Mouse (Mus musculus): ENCODE measurements around the gene Gpn1. TPM values are rescaled to one million over a fixed set of nuclear protein-coding genes. Genes with fewer than 3 reads are reported as not detected.
"Not testable (repeated sequence)": the region's sequence is repeated elsewhere in the genome, so short reads cannot be mapped to it uniquely, and the experiment has no call there.

Gpn1 gene
- polyA plus RNA-seq, 1 experiment from 2014 or later, result 74.0 TPM

GRCm38 (mm10) chr5:31489116-31489769 is 5.3 kb upstream of the Gpn1 start:
- H3K4me3 ChIP-seq, result no peak overlapping the region
- no peak overlapping the region for H3K9ac ChIP-seq
- no peak overlapping the region for H3K27ac ChIP-seq
- H3K9me3 ChIP-seq, result 0 out of 2 replicates have a peak, but pooled peaks cover 3% of the 10 kb centered on the region
- no peak for ATAC-seq (ENCODE audit: low FRiP score)
- H3K27me3 ChIP-seq, result no peaks in the 10 kb centered on the region
- peaks cover 14% of the 10 kb centered on the region for H3K36me3 ChIP-seq
- peaks cover 3% of the 10 kb centered on the region; the same call in 1 of the 2 replicates for H3K4me1 ChIP-seq (replicated peaks)
- no peak overlapping the region for H3K4me2 ChIP-seq
- 74% methylated on average over 7 of the region's 7 CpGs for WGBS

GRCm38 (mm10) chr5:31492031-31492430 is 2.5 kb upstream of the Gpn1 start:
- Histone ChIP-seq H3K9ac (no peak overlapping the region), H3K27me3 (no peaks in the 10 kb centered on the region), H3K36me3 (peaks cover 8% of the 10 kb centered on the region), H3K27ac (no peak overlapping the region), H3K4me1 (replicated peaks) (peaks cover 14% of the 10 kb centered on the region), H3K4me2 (no peak overlapping the region), H3K9me3 (0 out of 2 replicates have a peak, but pooled peaks cover 3% of the 10 kb centered on the region), H3K4me3 (no peak overlapping the region)
- ATAC-seq (ENCODE audit: low FRiP score), result no peak
- 68% methylated on average over 1 of the region's 1 CpGs for WGBS

GRCm38 (mm10) chr5:31504843-31505242 is 10.3 kb downstream of the Gpn1 start:
- Histone ChIP-seq H3K27me3 (no peaks in the 10 kb centered on the region), H3K4me2 (no peak overlapping the region), H3K4me3 (no peak overlapping the region), H3K36me3 (peaks cover 92% of the 10 kb centered on the region), H3K9me3 (no peaks in the 10 kb centered on the region), H3K4me1 (replicated peaks) (no peaks in the 10 kb centered on the region), H3K27ac (no peak overlapping the region), H3K9ac (no peak overlapping the region)
- ATAC-seq (ENCODE audit: low FRiP score), result no peak
- WGBS, result 96% methylated on average over 10 of the region's 10 CpGs

- no peak for ATAC-seq (ENCODE audit: low FRiP score)
- no peaks in the 10 kb centered on the region for H3K9me3 ChIP-seq
- WGBS, result 75% methylated on average over 1 of the region's 1 CpGs
Measured at GRCm38 (mm10) chr5:31512481-31512880, 17.9 kb downstream of the Gpn1 start.

GRCm38 (mm10) chr5:31520556-31520955 is 26.0 kb downstream of the Gpn1 start:
- Histone ChIP-seq H3K4me1 (replicated peaks) (peaks cover 3% of the 10 kb centered on the region), H3K9me3 (no peaks in the 10 kb centered on the region), H3K4me2 (no peak overlapping the region), H3K9ac (no peak overlapping the region), H3K36me3 (peaks cover 73% of the 10 kb centered on the region), H3K27me3 (no peaks in the 10 kb centered on the region), H3K27ac (no peak overlapping the region), H3K4me3 (no peak overlapping the region)
- no peak for ATAC-seq (ENCODE audit: low FRiP score)
- 94% methylated on average over 6 of the region's 6 CpGs for WGBS

More at GRCm38 (mm10) chr5:31512481-31512880, 17.9 kb downstream of the Gpn1 start:
- H3K36me3 ChIP-seq, result peaks cover 93% of the 10 kb centered on the region
- no peaks in the 10 kb centered on the region for H3K27me3 ChIP-seq
- no peaks in the 10 kb centered on the region for H3K4me1 ChIP-seq (replicated peaks)
- no peak overlapping the region for H3K9ac ChIP-seq
- no peak overlapping the region for H3K4me2 ChIP-seq
- H3K4me3 ChIP-seq, result no peak overlapping the region
- no peak overlapping the region for H3K27ac ChIP-seq

GRCm38 (mm10) chr5:31526354-31527116 is 32.0 kb downstream of the Gpn1 start, which contains the start of gene Slc4a1ap:
Gene Slc4a1ap, plus strand, starts transcription at chr5:31526995.
- Histone ChIP-seq H3K4me3 (peak within 1 kb of the TSS; percentile 70), H3K36me3 (peaks cover 43% of the 10 kb centered on the region), H3K9me3 (no peaks in the 10 kb centered on the region), H3K9ac (peak within 1 kb of the TSS; percentile 81), H3K27me3 (no peaks in the 10 kb centered on the region), H3K4me2 (peak within 1 kb of the TSS; percentile 100), H3K27ac (peak within 1 kb of the TSS; percentile 89), H3K4me1 (replicated peaks) (peaks cover 27% of the 10 kb centered on the region)
- 1% methylated on average over 28 of the region's 28 CpGs for WGBS
- ATAC-seq (ENCODE audit: low FRiP score), result peak; percentile 93

- Histone ChIP-seq H3K9me3 (no peaks in the 10 kb centered on the region), H3K9ac (peak overlapping the region; percentile 81), H3K4me1 (replicated peaks) (peaks cover 27% of the 10 kb centered on the region), H3K36me3 (peaks cover 44% of the 10 kb centered on the region), H3K27me3 (no peaks in the 10 kb centered on the region), H3K4me3 (peak overlapping the region; percentile 70), H3K27ac (peak overlapping the region; percentile 89), H3K4me2 (peak overlapping the region; percentile 100)
- 6% methylated on average over 40 of the region's 40 CpGs for WGBS
- peak; percentile 59 for ATAC-seq (ENCODE audit: low FRiP score)
Measured at GRCm38 (mm10) chr5:31527117-31527680, 32.7 kb downstream of the Gpn1 start.

- WGBS, result 82% methylated on average over 11 of the region's 11 CpGs
- H3K27me3 ChIP-seq; H3K9me3 ChIP-seq; ATAC-seq (ENCODE audit: low FRiP score): not testable (repeated sequence)
- H3K27ac ChIP-seq, result peak within 1 kb of the TSS; percentile 89
- peak within 1 kb of the TSS; percentile 100 for H3K4me2 ChIP-seq
- peak within 1 kb of the TSS; percentile 81 for H3K9ac ChIP-seq
- H3K36me3 ChIP-seq, result peaks cover 44% of the 10 kb centered on the region
- H3K4me1 ChIP-seq (replicated peaks), result peaks cover 27% of the 10 kb centered on the region
- H3K4me3 ChIP-seq, result peak within 1 kb of the TSS; percentile 70
Measured at GRCm38 (mm10) chr5:31527707-31528106, 33.2 kb downstream of the Gpn1 start, which contains the start of gene Supt7l. Gene Supt7l, minus strand, starts transcription at chr5:31527807.

- 66% methylated on average over 2 of the region's 2 CpGs for WGBS
- Histone ChIP-seq H3K36me3 (peaks cover 46% of the 10 kb centered on the region), H3K9ac (no peak overlapping the region), H3K4me3 (no peak overlapping the region), H3K4me2 (peak overlapping the region; percentile 100; the same call in 1 of the 2 replicates), H3K9me3 (no peaks in the 10 kb centered on the region), H3K4me1 (replicated peaks) (peaks cover 27% of the 10 kb centered on the region), H3K27ac (no peak overlapping the region), H3K27me3 (no peaks in the 10 kb centered on the region)
- no peak for ATAC-seq (ENCODE audit: low FRiP score)
Measured at GRCm38 (mm10) chr5:31528560-31528959, 34.0 kb downstream of the Gpn1 start.

GRCm38 (mm10) chr5:31535228-31535627 is 40.7 kb downstream of the Gpn1 start:
- H3K9ac ChIP-seq, result no peak overlapping the region
- H3K4me1 ChIP-seq (replicated peaks), result no peaks in the 10 kb centered on the region
- H3K4me2 ChIP-seq, result no peak overlapping the region
- no peak for ATAC-seq (ENCODE audit: low FRiP score)
- peaks cover 87% of the 10 kb centered on the region for H3K36me3 ChIP-seq
- H3K27ac ChIP-seq, result no peak overlapping the region
- H3K27me3 ChIP-seq, result no peaks in the 10 kb centered on the region
- no peak overlapping the region for H3K4me3 ChIP-seq
- 95% methylated on average over 2 of the region's 2 CpGs for WGBS
- no peaks in the 10 kb centered on the region for H3K9me3 ChIP-seq

GRCm38 (mm10) chr5:31559401-31559800 is 64.9 kb downstream of the Gpn1 start:
- ATAC-seq (ENCODE audit: low FRiP score), result no peak

GRCm38 (mm10) chr5:31560352-31560751 is 65.8 kb downstream of the Gpn1 start:
- peaks cover 47% of the 10 kb centered on the region for H3K36me3 ChIP-seq
- H3K4me3 ChIP-seq, result no peak overlapping the region
- H3K9ac ChIP-seq, result no peak overlapping the region
- H3K27me3 ChIP-seq, result no peaks in the 10 kb centered on the region
- H3K27ac ChIP-seq, result no peak overlapping the region
- H3K4me2 ChIP-seq, result no peak overlapping the region
- no peak for ATAC-seq (ENCODE audit: low FRiP score)
- H3K4me1 ChIP-seq (replicated peaks), result no peaks in the 10 kb centered on the region
- no peaks in the 10 kb centered on the region for H3K9me3 ChIP-seq
- 100% methylated on average over 2 of the region's 2 CpGs for WGBS

More at GRCm38 (mm10) chr5:31559401-31559800, 64.9 kb downstream of the Gpn1 start:
- no peaks in the 10 kb centered on the region for H3K9me3 ChIP-seq
- peaks cover 55% of the 10 kb centered on the region for H3K36me3 ChIP-seq
- no peak overlapping the region for H3K9ac ChIP-seq
- H3K4me3 ChIP-seq, result no peak overlapping the region
- no peak overlapping the region for H3K4me2 ChIP-seq
- no peak overlapping the region for H3K27ac ChIP-seq
- WGBS, result 37% methylated on average over 1 of the region's 1 CpGs
- no peaks in the 10 kb centered on the region for H3K27me3 ChIP-seq
- no peaks in the 10 kb centered on the region for H3K4me1 ChIP-seq (replicated peaks)
